Mouse (Mus musculus) lung, embryonic 14.5 days (tissue): ENCODE data around the gene Sept10. TPM values are rescaled to one million over a fixed set of nuclear protein-coding genes. Genes with fewer than 3 reads are reported as not detected.
A peak's percentile ranks its signal among the peaks of the same experiment; 100 is the strongest.

Experiments
- ATAC-seq: fragments of 200-750 bp; cut with Nextera tagmentation; 2 replicates; pipeline ENCODE4 v1.8.0; 2017; ENCODE audit warnings: mild to moderate bottlenecking, moderate TSS enrichment, moderate library complexity; ENCODE audit not compliant: insufficient read depth
- DNase-seq: peaks from one replicate; pipeline ENCODE4 v3.0.0-alpha.2; 2015
- H3K27ac ChIP-seq: fragments of 300-500 bp; sonication (generic); 2 replicates; pipeline ENCODE4 v1.5.1; 2014; ENCODE audit warnings: low read depth, mild to moderate bottlenecking, moderate library complexity
- H3K27me3 ChIP-seq: fragments of 300-500 bp; sonication (generic); 2 replicates; pipeline ENCODE4 v1.6.1; 2014; ENCODE audit warnings: low read length, control low read depth; ENCODE audit not compliant: insufficient read depth
- H3K36me3 ChIP-seq: fragments of 300-500 bp; sonication (generic); 2 replicates; pipeline ENCODE4 v1.6.1; 2014; ENCODE audit warnings: control low read depth; ENCODE audit not compliant: insufficient read depth
- H3K4me1 ChIP-seq: fragments of 300-500 bp; sonication (generic); 2 replicates; pipeline ENCODE4 v1.6.1; 2014; ENCODE audit warnings: antibody characterized with exemption, control low read depth; ENCODE audit not compliant: insufficient read depth
- H3K4me2 ChIP-seq: fragments of 300-500 bp; sonication (generic); 2 replicates; pipeline ENCODE4 v1.6.1; 2014; ENCODE audit warnings: mild to moderate bottlenecking
- H3K4me3 ChIP-seq: fragments of 300-500 bp; sonication (generic); 2 replicates; pipeline ENCODE4 v1.5.1; 2014; ENCODE audit warnings: low read depth, low read length
- H3K9ac ChIP-seq: fragments of 300-500 bp; sonication (generic); 2 replicates; pipeline ENCODE4 v1.6.1; 2014
- H3K9me3 ChIP-seq: fragments of 300-500 bp; sonication (generic); 2 replicates; pipeline ENCODE4 v1.6.1; 2016; ENCODE audit warnings: low read depth, low read length, control low read depth
- CTCF ChIP-seq: IDR thresholded peaks from 2 replicates; pipeline ENCODE4 v1.5.1; 2016; ENCODE audit warnings: antibody characterized with exemption, low read depth
- WGBS: fragments of 180-500 bp; shearing (Covaris S2); extraction: QIAGEN DNeasy Blood & Tissue Kit; methylation state at CpG from one replicate; pipeline ENCODE4 v1.1.7; 2014; 5-methylcytosine and 5-hydroxymethylcytosine counted together
- polyA plus RNA-seq: library from polyadenylated mRNA; unstranded; fragments of >200 nt; fragmentation: Nextera tagmentation; extraction: Ambion mirVana; gene quantifications from 2 replicates; pipeline ENCODE4 v1.2.1, GENCODE M21; 2014

Gene Sept10
- polyA plus RNA-seq, 1 experiment from 2014 or later = 68.5 TPM

- H3K4me2 ChIP-seq = no peak overlapping the region
These were observed 94.0 kb downstream of the Sept10 start for GRCm38 (mm10) chr10:59127637-59128036.

GRCm38 (mm10) chr10:59125497-59125896 is 96.2 kb downstream of the Sept10 start:
- no peak for ATAC-seq
- H3K4me2 ChIP-seq = no peak overlapping the region
- no peaks in the 10 kb centered on the region for H3K27me3 ChIP-seq
- WGBS = 86% methylated on average over 2 of the region's 2 CpGs
- no peak overlapping the region for H3K9ac ChIP-seq
- TF ChIP-seq CTCF = no peak
- H3K4me3 ChIP-seq = no peak overlapping the region
- H3K4me1 ChIP-seq = no peaks in the 10 kb centered on the region
- no peaks in the 10 kb centered on the region for H3K9me3 ChIP-seq
- DNase-seq = no peak
- H3K36me3 ChIP-seq = no peaks in the 10 kb centered on the region
- no peak overlapping the region for H3K27ac ChIP-seq

More at GRCm38 (mm10) chr10:59127637-59128036, 94.0 kb downstream of the Sept10 start:
- Histone ChIP-seq H3K27ac (no peak overlapping the region), H3K4me1 (no peaks in the 10 kb centered on the region; the same call in 1 of the 2 replicates), H3K4me3 (no peak overlapping the region), H3K9ac (no peak overlapping the region), H3K36me3 (no peaks in the 10 kb centered on the region), H3K27me3 (no peaks in the 10 kb centered on the region), H3K9me3 (no peaks in the 10 kb centered on the region)
- ATAC-seq = no peak
- TF ChIP-seq CTCF = no peak
- WGBS = 41% methylated on average over 6 of the region's 6 CpGs
- peak; percentile 19 for DNase-seq

- DNase-seq (no peak), ATAC-seq (no peak)
- H3K36me3 ChIP-seq = no peaks in the 10 kb centered on the region
- H3K9ac ChIP-seq = no peak overlapping the region
- no peak overlapping the region for H3K4me3 ChIP-seq
- no peaks in the 10 kb centered on the region for H3K27me3 ChIP-seq
- no peak overlapping the region for H3K27ac ChIP-seq
- no peak overlapping the region for H3K4me2 ChIP-seq
- TF ChIP-seq CTCF = no peak
- 88% methylated on average over 2 of the region's 2 CpGs for WGBS
- H3K4me1 ChIP-seq = 0 out of 2 replicates have a peak, but pooled peaks cover 2% of the 10 kb centered on the region
- no peaks in the 10 kb centered on the region for H3K9me3 ChIP-seq
These were observed 101.8 kb downstream of the Sept10 start for GRCm38 (mm10) chr10:59119811-59120210.

GRCm38 (mm10) chr10:59119001-59119400 is 102.6 kb downstream of the Sept10 start:
- H3K36me3 ChIP-seq = no peaks in the 10 kb centered on the region
- no peaks in the 10 kb centered on the region for H3K27me3 ChIP-seq
- no peak overlapping the region for H3K4me2 ChIP-seq
- no peak overlapping the region for H3K4me3 ChIP-seq
- no peak for DNase-seq
- H3K4me1 ChIP-seq = 0 out of 2 replicates have a peak, but pooled peaks cover 5% of the 10 kb centered on the region
- H3K9ac ChIP-seq = no peak overlapping the region
- H3K27ac ChIP-seq = no peak overlapping the region
- no peak for ATAC-seq
- TF ChIP-seq CTCF = no peak
- 87% methylated on average over 1 of the region's 1 CpGs for WGBS
- no peaks in the 10 kb centered on the region for H3K9me3 ChIP-seq

GRCm38 (mm10) chr10:59117555-59117954 is 104.1 kb downstream of the Sept10 start:
- TF ChIP-seq CTCF = no peak
- 53% methylated on average over 5 of the region's 5 CpGs for WGBS
- peak; percentile 75 for DNase-seq

GRCm38 (mm10) chr10:59116331-59116730 is 105.3 kb downstream of the Sept10 start:
- H3K27ac ChIP-seq = peak overlapping the region; percentile 9; the same call in 1 of the 2 replicates
- DNase-seq = peak; percentile 31
- no peak for ATAC-seq

More at GRCm38 (mm10) chr10:59117555-59117954, 104.1 kb downstream of the Sept10 start:
- H3K9ac ChIP-seq = no peak overlapping the region
- H3K27me3 ChIP-seq = no peaks in the 10 kb centered on the region
- H3K9me3 ChIP-seq = no peaks in the 10 kb centered on the region
- 0 out of 2 replicates have a peak, but pooled peaks cover 5% of the 10 kb centered on the region for H3K4me1 ChIP-seq
- no peak overlapping the region for H3K4me2 ChIP-seq
- no peaks in the 10 kb centered on the region for H3K36me3 ChIP-seq
- H3K4me3 ChIP-seq = no peak overlapping the region
- H3K27ac ChIP-seq = no peak overlapping the region
- ATAC-seq = peak; percentile 78

GRCm38 (mm10) chr10:59115691-59116090 is 106.0 kb downstream of the Sept10 start:
- WGBS = 90% methylated on average over 2 of the region's 2 CpGs
- no peak overlapping the region for H3K9ac ChIP-seq
- TF ChIP-seq CTCF = no peak
- H3K4me1 ChIP-seq = 0 out of 2 replicates have a peak, but pooled peaks cover 5% of the 10 kb centered on the region
- DNase-seq = no peak
- H3K4me3 ChIP-seq = no peak overlapping the region
- no peak overlapping the region for H3K4me2 ChIP-seq
- H3K27me3 ChIP-seq = no peaks in the 10 kb centered on the region
- no peak for ATAC-seq
- H3K36me3 ChIP-seq = no peaks in the 10 kb centered on the region
- H3K27ac ChIP-seq = no peak overlapping the region
- H3K9me3 ChIP-seq = no peaks in the 10 kb centered on the region

More at GRCm38 (mm10) chr10:59116331-59116730, 105.3 kb downstream of the Sept10 start:
- WGBS = 61% methylated on average over 9 of the region's 9 CpGs
- Histone ChIP-seq H3K9me3 (no peaks in the 10 kb centered on the region), H3K4me2 (no peak overlapping the region), H3K27me3 (no peaks in the 10 kb centered on the region), H3K36me3 (no peaks in the 10 kb centered on the region), H3K9ac (no peak overlapping the region), H3K4me1 (0 out of 2 replicates have a peak, but pooled peaks cover 5% of the 10 kb centered on the region), H3K4me3 (no peak overlapping the region)
- no peak for TF ChIP-seq CTCF
